Mouse (Mus musculus): ENCODE data around the gene Gan. TPM values are rescaled to one million over a fixed set of nuclear protein-coding genes. Genes with fewer than 3 reads are reported as not detected.

The Gan gene
- polyA plus RNA-seq, 1 experiment from 2014 or later, result 2.5 TPM

- Histone ChIP-seq H3K27me3 (ENCODE audit: poor library complexity, severe bottlenecking) (no peaks in the 10 kb centered on the region), H3K36me3 (replicated peaks) (no peaks in the 10 kb centered on the region), H3K9me3 (no peaks in the 10 kb centered on the region), H3K4me1 (0 out of 2 replicates have a peak, but pooled peaks cover 2% of the 10 kb centered on the region), H3K4me3 (no peak overlapping the region), H3K27ac (no peak overlapping the region)
- 97% methylated on average over 2 of the region's 2 CpGs for WGBS
- DNase-seq (ENCODE audit: extremely low spot score, low spot score), result no peak
These were observed 8.6 kb downstream of the Gan start for GRCm38 (mm10) chr8:117166515-117166914.

- no peaks in the 10 kb centered on the region for H3K36me3 ChIP-seq (replicated peaks)
- no peaks in the 10 kb centered on the region for H3K9me3 ChIP-seq
- H3K4me1 ChIP-seq, result 0 out of 2 replicates have a peak, but pooled peaks cover 2% of the 10 kb centered on the region
- DNase-seq (ENCODE audit: extremely low spot score, low spot score), result no peak
- no peak overlapping the region for H3K27ac ChIP-seq
- no peak overlapping the region for H3K4me3 ChIP-seq
- H3K27me3 ChIP-seq (ENCODE audit: poor library complexity, severe bottlenecking), result no peaks in the 10 kb centered on the region
- 89% methylated on average over 8 of the region's 8 CpGs for WGBS
These were observed 9.4 kb downstream of the Gan start for GRCm38 (mm10) chr8:117167243-117167883.

- Histone ChIP-seq H3K4me1 (0 out of 2 replicates have a peak, but pooled peaks cover 2% of the 10 kb centered on the region), H3K27me3 (ENCODE audit: poor library complexity, severe bottlenecking) (no peaks in the 10 kb centered on the region), H3K9me3 (no peaks in the 10 kb centered on the region), H3K4me3 (no peak overlapping the region), H3K36me3 (replicated peaks) (no peaks in the 10 kb centered on the region), H3K27ac (no peak overlapping the region)
- WGBS, result 95% methylated on average over 9 of the region's 9 CpGs
- DNase-seq (ENCODE audit: extremely low spot score, low spot score), result no peak
These were observed 10.4 kb downstream of the Gan start for GRCm38 (mm10) chr8:117168378-117168777.

GRCm38 (mm10) chr8:117171826-117172225, 13.9 kb downstream of the Gan start:
- Histone ChIP-seq H3K9me3 (no peaks in the 10 kb centered on the region), H3K4me3 (no peak overlapping the region), H3K36me3 (replicated peaks) (peaks cover 9% of the 10 kb centered on the region), H3K27me3 (ENCODE audit: poor library complexity, severe bottlenecking) (no peaks in the 10 kb centered on the region), H3K27ac (no peak overlapping the region), H3K4me1 (0 out of 2 replicates have a peak, but pooled peaks cover 2% of the 10 kb centered on the region)
- WGBS, result 91% methylated on average over 3 of the region's 3 CpGs
- DNase-seq (ENCODE audit: extremely low spot score, low spot score), result no peak

GRCm38 (mm10) chr8:117172904-117173303, 15.0 kb downstream of the Gan start:
- DNase-seq (ENCODE audit: extremely low spot score, low spot score), result no peak
- WGBS, result 74% methylated on average over 7 of the region's 7 CpGs

GRCm38 (mm10) chr8:117173690-117174089, 15.8 kb downstream of the Gan start:
- Histone ChIP-seq H3K4me3 (no peak overlapping the region), H3K36me3 (replicated peaks) (peaks cover 9% of the 10 kb centered on the region), H3K27ac (no peak overlapping the region), H3K4me1 (no peaks in the 10 kb centered on the region), H3K9me3 (no peaks in the 10 kb centered on the region), H3K27me3 (ENCODE audit: poor library complexity, severe bottlenecking) (no peaks in the 10 kb centered on the region)
- no peak for DNase-seq (ENCODE audit: extremely low spot score, low spot score)
- 79% methylated on average over 3 of the region's 3 CpGs for WGBS

More at GRCm38 (mm10) chr8:117172904-117173303, 15.0 kb downstream of the Gan start:
- no peaks in the 10 kb centered on the region for H3K4me1 ChIP-seq
- H3K4me3 ChIP-seq, result no peak overlapping the region
- H3K27ac ChIP-seq, result no peak overlapping the region
- H3K36me3 ChIP-seq (replicated peaks), result peaks cover 9% of the 10 kb centered on the region
- H3K27me3 ChIP-seq (ENCODE audit: poor library complexity, severe bottlenecking), result no peaks in the 10 kb centered on the region
- H3K9me3 ChIP-seq, result no peaks in the 10 kb centered on the region

- DNase-seq (ENCODE audit: extremely low spot score, low spot score), result no peak
- Histone ChIP-seq H3K4me3 (no peak overlapping the region), H3K27ac (no peak overlapping the region), H3K36me3 (replicated peaks) (peaks cover 9% of the 10 kb centered on the region), H3K9me3 (no peaks in the 10 kb centered on the region), H3K4me1 (no peaks in the 10 kb centered on the region), H3K27me3 (ENCODE audit: poor library complexity, severe bottlenecking) (no peaks in the 10 kb centered on the region)
- 94% methylated on average over 5 of the region's 5 CpGs for whole genome bisulfite sequencing
These were observed 16.6 kb downstream of the Gan start for GRCm38 (mm10) chr8:117174536-117174935.

GRCm38 (mm10) chr8:117176308-117176707, 18.4 kb downstream of the Gan start:
- DNase-seq (ENCODE audit: extremely low spot score, low spot score), result no peak
- no peaks in the 10 kb centered on the region for H3K9me3 ChIP-seq
- 90% methylated on average over 5 of the region's 5 CpGs for WGBS

GRCm38 (mm10) chr8:117177236-117177635, 19.3 kb downstream of the Gan start:
- no peaks in the 10 kb centered on the region for H3K4me1 ChIP-seq
- 90% methylated on average over 7 of the region's 7 CpGs for WGBS
- H3K27ac ChIP-seq, result no peak overlapping the region
- no peaks in the 10 kb centered on the region for H3K9me3 ChIP-seq
- H3K4me3 ChIP-seq, result no peak overlapping the region
- no peak for DNase-seq (ENCODE audit: extremely low spot score, low spot score)
- H3K36me3 ChIP-seq (replicated peaks), result peaks cover 9% of the 10 kb centered on the region
- no peaks in the 10 kb centered on the region for H3K27me3 ChIP-seq (ENCODE audit: poor library complexity, severe bottlenecking)

More at GRCm38 (mm10) chr8:117176308-117176707, 18.4 kb downstream of the Gan start:
- no peaks in the 10 kb centered on the region for H3K27me3 ChIP-seq (ENCODE audit: poor library complexity, severe bottlenecking)
- H3K27ac ChIP-seq, result no peak overlapping the region
- no peak overlapping the region for H3K4me3 ChIP-seq
- H3K4me1 ChIP-seq, result no peaks in the 10 kb centered on the region
- peaks cover 9% of the 10 kb centered on the region for H3K36me3 ChIP-seq (replicated peaks)

- no peak for DNase-seq (ENCODE audit: extremely low spot score, low spot score)
- no peaks in the 10 kb centered on the region for H3K4me1 ChIP-seq
- no peaks in the 10 kb centered on the region for H3K27me3 ChIP-seq (ENCODE audit: poor library complexity, severe bottlenecking)
- no peaks in the 10 kb centered on the region for H3K9me3 ChIP-seq
- WGBS, result 69% methylated on average over 2 of the region's 2 CpGs
- peaks cover 9% of the 10 kb centered on the region for H3K36me3 ChIP-seq (replicated peaks)
- H3K4me3 ChIP-seq, result no peak overlapping the region
- H3K27ac ChIP-seq, result no peak overlapping the region
These were observed 20.1 kb downstream of the Gan start for GRCm38 (mm10) chr8:117178039-117178438.

- 92% methylated on average over 6 of the region's 6 CpGs for WGBS
These were observed 20.7 kb downstream of the Gan start for GRCm38 (mm10) chr8:117178676-117179075.

GRCm38 (mm10) chr8:117182746-117183145, 24.8 kb downstream of the Gan start:
- no peaks in the 10 kb centered on the region for H3K9me3 ChIP-seq
- DNase-seq (ENCODE audit: extremely low spot score, low spot score), result no peak
- WGBS, result 97% methylated on average over 4 of the region's 4 CpGs
- H3K4me1 ChIP-seq, result no peaks in the 10 kb centered on the region
- H3K4me3 ChIP-seq, result no peak overlapping the region
- no peaks in the 10 kb centered on the region for H3K27me3 ChIP-seq (ENCODE audit: poor library complexity, severe bottlenecking)
- H3K36me3 ChIP-seq (replicated peaks), result peaks cover 38% of the 10 kb centered on the region
- H3K27ac ChIP-seq, result no peak overlapping the region

More at GRCm38 (mm10) chr8:117178676-117179075, 20.7 kb downstream of the Gan start:
- H3K9me3 ChIP-seq, result no peaks in the 10 kb centered on the region
- H3K4me1 ChIP-seq, result no peaks in the 10 kb centered on the region
- peaks cover 12% of the 10 kb centered on the region for H3K36me3 ChIP-seq (replicated peaks)
- no peak overlapping the region for H3K27ac ChIP-seq
- no peaks in the 10 kb centered on the region for H3K27me3 ChIP-seq (ENCODE audit: poor library complexity, severe bottlenecking)
- no peak overlapping the region for H3K4me3 ChIP-seq
- no peak for DNase-seq (ENCODE audit: extremely low spot score, low spot score)

GRCm38 (mm10) chr8:117183664-117184377, 25.9 kb downstream of the Gan start:
- Histone ChIP-seq H3K9me3 (no peaks in the 10 kb centered on the region), H3K36me3 (replicated peaks) (peaks cover 49% of the 10 kb centered on the region), H3K27me3 (ENCODE audit: poor library complexity, severe bottlenecking) (no peaks in the 10 kb centered on the region), H3K27ac (no peak overlapping the region), H3K4me3 (no peak overlapping the region), H3K4me1 (no peaks in the 10 kb centered on the region)
- WGBS, result 93% methylated on average over 8 of the region's 8 CpGs
- DNase-seq (ENCODE audit: extremely low spot score, low spot score), result no peak
